Mouse (Mus musculus) monocyte, adult 5-6 weeks (primary cell): ENCODE measurements around the gene Ackr2. TPM values are rescaled to one million over a fixed set of nuclear protein-coding genes. Genes with fewer than 3 reads are reported as not detected.

Experiments used
- ATAC-seq: fragments of 153-309, 156-312 bp; replicated peaks from 2 replicates; pipeline ENCODE4 v1.8.0; 2017; ENCODE audit warnings: mild to moderate bottlenecking; ENCODE audit not compliant: low TSS enrichment, insufficient number of reproducible peaks, severe bottlenecking, poor library complexity, low FRiP score
- total RNA-seq: library from RNA; stranded (forward); fragments of 200-1000, 200-491, 200-594 nt; gene quantifications from 3 replicates; pipeline ENCODE4 v1.2.3, GENCODE M21; 2017

Ackr2 gene
- total RNA-seq, 1 experiment from 2014 or later, result 0.29 TPM

DNA sequence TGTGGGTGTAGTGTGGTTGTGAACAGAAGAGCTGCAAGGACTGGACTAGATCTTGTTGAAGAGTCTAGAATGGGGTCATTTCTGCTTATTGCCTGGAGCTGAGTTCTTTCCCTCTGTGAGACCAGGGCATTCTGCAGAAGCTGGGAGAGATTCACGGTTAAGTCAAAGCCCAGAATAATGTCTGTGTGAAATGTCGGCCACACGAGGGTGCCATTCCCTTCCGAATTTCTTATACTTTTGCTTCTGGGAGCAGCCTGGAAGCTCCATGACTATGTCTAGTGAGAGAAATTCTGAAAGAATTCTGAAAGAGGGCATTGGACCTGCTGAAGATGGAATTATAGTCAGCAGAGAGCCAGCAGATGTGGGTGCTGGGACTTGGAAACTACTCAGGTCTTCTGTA, 49.6 kb downstream of the Ackr2 start:
- no peak for ATAC-seq

DNA sequence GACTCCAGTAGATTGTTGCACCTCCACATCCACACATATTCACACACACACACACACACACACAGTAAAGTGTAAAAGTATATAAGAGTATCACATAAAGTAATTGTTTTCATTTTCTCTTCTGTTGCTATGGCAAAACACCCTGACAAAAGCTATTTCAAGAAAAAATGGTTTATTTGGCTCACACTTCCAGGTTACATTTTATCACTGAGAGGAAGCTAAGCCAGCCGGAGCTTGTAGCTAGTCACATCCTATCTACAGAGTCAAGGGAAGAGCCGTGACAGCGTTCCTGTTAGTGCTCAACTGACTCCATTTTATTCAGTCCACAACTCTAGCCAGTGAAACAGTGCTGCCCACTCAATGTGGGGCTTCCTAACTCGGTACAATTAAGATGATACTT, 50.3 kb downstream of the Ackr2 start:
- no peak for ATAC-seq

GRCm38 (mm10) chr9:121950418-121951113, 52.4 kb downstream of the Ackr2 start, which contains the start of gene Fam198a:
TSS of gene Fam198a (plus strand) at chr9:121950988.
- no peak for ATAC-seq

DNA sequence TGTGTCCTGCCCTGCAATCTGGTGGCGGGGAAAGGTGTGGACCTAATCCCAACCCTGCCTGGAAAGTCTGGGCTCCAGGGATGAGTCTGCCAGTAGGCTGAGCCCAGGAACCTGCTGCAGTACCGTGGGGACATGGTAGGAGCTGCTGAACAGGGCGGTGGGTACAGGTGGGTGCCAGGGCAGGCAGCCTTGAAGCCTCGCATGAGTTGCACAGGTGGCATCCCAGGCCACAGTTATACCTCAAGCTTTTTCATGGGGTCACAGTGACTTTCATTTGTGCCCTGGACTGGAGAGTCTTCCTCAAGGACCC, 52.9 kb downstream of the Ackr2 start:
- no peak for ATAC-seq

- ATAC-seq, result no peak
Measured at GRCm38 (mm10) chr9:121952596-121952995, 54.4 kb downstream of the Ackr2 start.

DNA sequence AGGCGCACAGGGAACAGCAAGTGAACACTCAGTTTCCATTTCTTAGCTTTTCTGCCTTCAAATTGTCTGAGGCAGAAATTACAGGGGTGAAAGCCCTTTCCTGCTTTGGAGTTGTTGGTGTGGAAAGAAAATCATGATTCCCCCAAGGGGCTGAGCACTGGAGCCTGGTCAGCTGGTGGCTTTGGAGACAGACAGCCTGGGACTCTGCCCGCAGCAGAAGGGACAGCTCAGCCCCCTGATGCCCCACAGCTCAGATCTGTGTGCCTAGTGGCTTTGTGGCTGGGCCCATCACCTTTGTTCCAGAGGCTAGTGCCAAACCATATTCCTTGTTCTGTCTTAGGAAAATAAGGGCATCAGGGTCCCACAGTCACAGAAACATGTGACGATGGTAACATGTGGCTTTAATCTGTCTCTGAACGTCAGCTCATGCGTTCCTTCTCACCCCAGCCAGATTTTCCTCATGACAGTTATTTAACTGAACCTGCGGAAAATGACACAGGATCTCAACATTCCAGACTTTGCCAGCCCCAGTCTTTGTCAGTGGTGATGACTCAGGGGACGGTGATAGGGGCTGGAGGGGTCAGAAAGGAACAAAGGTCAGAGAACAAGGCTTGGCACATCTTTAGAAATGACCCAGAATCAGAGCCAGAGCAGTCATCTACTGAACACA, 61.9 kb downstream of the Ackr2 start:
- no peak for ATAC-seq

Other genes with a start within 250 kb of the Ackr2 start
- 1.1 to 4.3 TPM (median 3.0 TPM) in 3 replicates for gene Sec22c, start 192.9 kb upstream of the Ackr2 start, total RNA-seq
- 14.6 to 46.7 TPM (median 28.7 TPM) in 3 replicates for gene Ss18l2, start 188.0 kb upstream of the Ackr2 start, total RNA-seq
- 193 to 365 TPM (median 198 TPM) in 3 replicates for gene Nktr, start 179.2 kb upstream of the Ackr2 start, total RNA-seq
- gene Zfp651, start 139.0 kb upstream of the Ackr2 start, total RNA-seq, result not detected in 3 replicates
- not detected in 3 replicates for gene Klhl40, start 120.7 kb upstream of the Ackr2 start, total RNA-seq
- not detected in 3 replicates for gene Hhatl, start 105.8 kb upstream of the Ackr2 start, total RNA-seq
- 0.53 to 0.58 TPM in 2 of 3 replicates, not detected in the other for gene Ccdc13, start 58.9 kb upstream of the Ackr2 start, total RNA-seq
- gene Higd1a, start 40.0 kb upstream of the Ackr2 start, total RNA-seq, result 32.4 to 39.0 TPM (median 35.7 TPM) in 3 replicates
- gene Cyp8b1, start 17.9 kb downstream of the Ackr2 start, total RNA-seq, result not detected in 3 replicates
- gene Fam198a, start 52.6 kb downstream of the Ackr2 start, total RNA-seq, result not detected in 3 replicates
- not detected in 3 replicates for gene Pomgnt2, start 98.8 kb downstream of the Ackr2 start, total RNA-seq
- gene Snrk, start 218.9 kb downstream of the Ackr2 start, total RNA-seq, result 72.7 to 80.3 TPM (median 79.6 TPM) in 3 replicates